Mouse (Mus musculus) neural tube, embryonic 15.5 days (tissue): ENCODE results near the gene Prkcb. TPM values are rescaled to one million over a fixed set of nuclear protein-coding genes. Genes with fewer than 3 reads are reported as not detected.

ENCODE experiments used
- ATAC-seq: fragments of 200-750 bp; cut with Nextera tagmentation; 2 replicates; pipeline ENCODE4 v1.8.0; 2017; ENCODE audit warnings: mild to moderate bottlenecking, moderate TSS enrichment, moderate library complexity; ENCODE audit not compliant: low FRiP score
- H3K27ac ChIP-seq: fragments of 300-500 bp; sonication (generic); replicated peaks from 2 replicates; pipeline ENCODE4 v1.5.1; 2015; ENCODE audit warnings: mild to moderate bottlenecking, inconsistent platforms
- H3K27me3 ChIP-seq: fragments of 300-500 bp; sonication (generic); replicated peaks from 2 replicates; pipeline ENCODE4 v1.6.1; 2015; ENCODE audit warnings: inconsistent platforms
- H3K36me3 ChIP-seq: fragments of 300-500 bp; sonication (generic); 2 replicates; pipeline ENCODE4 v1.6.1; 2015; ENCODE audit warnings: inconsistent platforms
- H3K4me1 ChIP-seq: fragments of 300-500 bp; sonication (generic); 2 replicates; pipeline ENCODE4 v1.6.1; 2015; ENCODE audit warnings: inconsistent platforms
- H3K4me2 ChIP-seq: fragments of 300-500 bp; sonication (generic); 2 replicates; pipeline ENCODE4 v1.6.1; 2015; ENCODE audit warnings: inconsistent platforms, mild to moderate bottlenecking, moderate library complexity
- H3K4me3 ChIP-seq: fragments of 300-500 bp; sonication (generic); replicated peaks from 2 replicates; pipeline ENCODE4 v1.5.1; 2015; ENCODE audit warnings: mild to moderate bottlenecking, inconsistent platforms
- H3K9ac ChIP-seq: fragments of 300-500 bp; sonication (generic); replicated peaks from 2 replicates; pipeline ENCODE4 v1.6.1; 2015; ENCODE audit warnings: mild to moderate bottlenecking, inconsistent platforms
- H3K9me3 ChIP-seq: fragments of 300-500 bp; sonication (generic); replicated peaks from 2 replicates; pipeline ENCODE4 v1.6.1; 2016; ENCODE audit warnings: inconsistent platforms
- WGBS: fragments of 180-500 bp; shearing (Covaris S2); methylation state at CpG from one replicate; pipeline ENCODE4 v1.1.7; 2015; ENCODE audit warnings: mixed read lengths; 5-methylcytosine and 5-hydroxymethylcytosine counted together
- polyA plus RNA-seq: library from polyadenylated mRNA; unstranded; fragments of >200 nt; fragmentation: Nextera tagmentation; extraction: Ambion mirVana; gene quantifications from 2 replicates; pipeline ENCODE4 v1.2.1, GENCODE M21; 2015

The Prkcb gene
- polyA plus RNA-seq, 1 experiment from 2014 or later: 150 TPM

GRCm38 (mm10) chr7:122328466-122328865, 39.9 kb downstream of the Prkcb start:
- H3K4me2 ChIP-seq: no peak overlapping the region
- H3K9ac ChIP-seq: no peak overlapping the region
- ATAC-seq: no peak
- 0 out of 2 replicates have a peak, but pooled peaks cover 7% of the 10 kb centered on the region for H3K4me1 ChIP-seq
- H3K4me3 ChIP-seq: no peak overlapping the region
- H3K36me3 ChIP-seq: no peaks in the 10 kb centered on the region
- H3K27ac ChIP-seq: no peak overlapping the region
- H3K27me3 ChIP-seq: no peaks in the 10 kb centered on the region
- 85% methylated on average over 5 of the region's 5 CpGs for WGBS
- H3K9me3 ChIP-seq: no peaks in the 10 kb centered on the region

GRCm38 (mm10) chr7:122329588-122329987, 41.0 kb downstream of the Prkcb start:
- ATAC-seq: no peak

GRCm38 (mm10) chr7:122333686-122334085, 45.1 kb downstream of the Prkcb start:
- no peaks in the 10 kb centered on the region for H3K9me3 ChIP-seq
- no peak overlapping the region for H3K27ac ChIP-seq
- no peak overlapping the region for H3K4me2 ChIP-seq
- ATAC-seq: no peak
- H3K36me3 ChIP-seq: no peaks in the 10 kb centered on the region
- 0 out of 2 replicates have a peak, but pooled peaks cover 15% of the 10 kb centered on the region for H3K4me1 ChIP-seq
- H3K9ac ChIP-seq: no peak overlapping the region
- no peaks in the 10 kb centered on the region for H3K27me3 ChIP-seq
- WGBS: 71% methylated on average over 7 of the region's 7 CpGs
- H3K4me3 ChIP-seq: no peak overlapping the region

More at GRCm38 (mm10) chr7:122329588-122329987, 41.0 kb downstream of the Prkcb start:
- no peak overlapping the region for H3K4me2 ChIP-seq
- H3K4me3 ChIP-seq: no peak overlapping the region
- H3K27ac ChIP-seq: no peak overlapping the region
- no peaks in the 10 kb centered on the region for H3K27me3 ChIP-seq
- no peaks in the 10 kb centered on the region for H3K9me3 ChIP-seq
- H3K9ac ChIP-seq: no peak overlapping the region
- H3K4me1 ChIP-seq: 0 out of 2 replicates have a peak, but pooled peaks cover 11% of the 10 kb centered on the region
- H3K36me3 ChIP-seq: no peaks in the 10 kb centered on the region
- 90% methylated on average over 4 of the region's 4 CpGs for WGBS

DNA sequence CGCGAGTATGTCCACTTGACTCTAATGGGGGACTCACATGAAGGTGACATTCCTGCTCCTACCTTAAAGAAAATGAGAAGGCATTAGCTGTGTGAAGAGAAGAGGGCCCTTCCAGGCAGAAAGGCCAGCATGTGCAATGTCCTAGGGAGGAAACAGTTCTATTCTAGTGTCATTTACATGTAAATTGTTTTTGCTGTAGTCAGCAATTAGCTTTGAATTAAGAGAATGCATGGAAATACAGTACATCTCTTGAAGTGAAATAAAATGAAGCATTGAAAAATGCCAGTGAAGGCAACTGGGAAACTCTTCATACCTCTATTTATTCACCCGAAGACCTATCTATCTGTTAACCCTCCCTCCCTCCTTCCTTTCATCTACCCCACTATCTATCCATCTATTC, 48.8 kb downstream of the Prkcb start:
- Histone ChIP-seq H3K4me2 (no peak overlapping the region), H3K9me3 (no peaks in the 10 kb centered on the region), H3K27ac (no peak overlapping the region), H3K4me3 (no peak overlapping the region), H3K27me3 (no peaks in the 10 kb centered on the region), H3K4me1 (peaks cover 13% of the 10 kb centered on the region; the same call in 1 of the 2 replicates), H3K36me3 (no peaks in the 10 kb centered on the region), H3K9ac (no peak overlapping the region)
- 89% methylated on average over 3 of the region's 3 CpGs for WGBS
- no peak for ATAC-seq

- peaks cover 15% of the 10 kb centered on the region; the same call in 1 of the 2 replicates for H3K4me1 ChIP-seq
- ATAC-seq: no peak
- no peak overlapping the region for H3K4me2 ChIP-seq
- H3K36me3 ChIP-seq: no peaks in the 10 kb centered on the region
- H3K4me3 ChIP-seq: no peak overlapping the region
- no peaks in the 10 kb centered on the region for H3K27me3 ChIP-seq
- no peak overlapping the region; the same call in 1 of the 2 replicates for H3K27ac ChIP-seq
- H3K9ac ChIP-seq: no peak overlapping the region
- H3K9me3 ChIP-seq: no peaks in the 10 kb centered on the region
- WGBS: 43% methylated on average over 3 of the region's 3 CpGs
These were observed 49.5 kb downstream of the Prkcb start for GRCm38 (mm10) chr7:122338055-122338454.

- ATAC-seq: no peak
- Histone ChIP-seq H3K36me3 (no peaks in the 10 kb centered on the region), H3K4me2 (no peak overlapping the region)
These were observed 50.9 kb downstream of the Prkcb start for GRCm38 (mm10) chr7:122339476-122339875.

GRCm38 (mm10) chr7:122341813-122342212, 53.3 kb downstream of the Prkcb start:
- Histone ChIP-seq H3K9me3 (no peaks in the 10 kb centered on the region), H3K4me3 (no peak overlapping the region), H3K4me2 (no peak overlapping the region), H3K9ac (no peak overlapping the region), H3K27ac (0 out of 2 replicates have a peak overlapping the region, but pooled peaks have one; percentile 14), H3K4me1 (peaks cover 21% of the 10 kb centered on the region), H3K27me3 (no peaks in the 10 kb centered on the region), H3K36me3 (no peaks in the 10 kb centered on the region)
- no peak for ATAC-seq
- 59% methylated on average over 3 of the region's 3 CpGs for WGBS

More at GRCm38 (mm10) chr7:122339476-122339875, 50.9 kb downstream of the Prkcb start:
- Histone ChIP-seq H3K4me3 (no peak overlapping the region), H3K9ac (no peak overlapping the region), H3K4me1 (peaks cover 11% of the 10 kb centered on the region), H3K27ac (no peak overlapping the region), H3K9me3 (no peaks in the 10 kb centered on the region), H3K27me3 (no peaks in the 10 kb centered on the region)
- 80% methylated on average over 2 of the region's 2 CpGs for WGBS

- H3K9me3 ChIP-seq: no peaks in the 10 kb centered on the region
- H3K4me3 ChIP-seq: no peak overlapping the region
- H3K27ac ChIP-seq: no peak overlapping the region
- no peaks in the 10 kb centered on the region for H3K27me3 ChIP-seq
- no peaks in the 10 kb centered on the region for H3K36me3 ChIP-seq
- H3K9ac ChIP-seq: no peak overlapping the region
- ATAC-seq: no peak
- H3K4me2 ChIP-seq: no peak overlapping the region
- 81% methylated on average over 7 of the region's 7 CpGs for WGBS
- H3K4me1 ChIP-seq: peaks cover 31% of the 10 kb centered on the region
These were observed 56.1 kb downstream of the Prkcb start for GRCm38 (mm10) chr7:122344656-122345055.

- H3K27me3 ChIP-seq: no peaks in the 10 kb centered on the region
- H3K36me3 ChIP-seq: no peaks in the 10 kb centered on the region
- no peaks in the 10 kb centered on the region for H3K9me3 ChIP-seq
- no peak overlapping the region; the same call in 1 of the 2 replicates for H3K27ac ChIP-seq
- no peak for ATAC-seq
- H3K9ac ChIP-seq: 0 out of 2 replicates have a peak overlapping the region, but pooled peaks have one; percentile 7
- 55% methylated on average over 14 of the region's 14 CpGs for WGBS
- no peak overlapping the region for H3K4me3 ChIP-seq
- no peak overlapping the region for H3K4me2 ChIP-seq
- H3K4me1 ChIP-seq: peaks cover 31% of the 10 kb centered on the region
These were observed 58.0 kb downstream of the Prkcb start for GRCm38 (mm10) chr7:122346251-122347242.

DNA sequence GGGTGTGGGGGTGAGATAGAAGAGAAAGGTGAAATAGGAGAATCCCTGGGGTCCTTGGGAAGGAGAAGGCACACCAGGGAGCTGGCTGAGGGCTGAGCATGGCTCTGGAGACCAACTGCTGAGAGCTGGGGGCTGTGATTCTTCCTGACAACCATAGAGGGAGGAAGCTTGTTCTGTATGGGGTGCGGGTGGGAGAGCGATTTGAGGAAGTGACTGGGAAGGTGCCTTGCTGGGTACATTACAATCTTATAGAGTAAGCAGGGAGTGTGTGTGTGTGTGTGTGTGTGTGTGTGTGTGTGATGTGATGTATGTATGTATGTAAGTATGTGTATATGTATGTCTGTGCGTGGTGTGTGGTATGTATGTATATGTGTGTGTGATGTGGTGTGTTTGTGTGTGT, 58.9 kb downstream of the Prkcb start:
- H3K4me1 ChIP-seq: peaks cover 27% of the 10 kb centered on the region
- ATAC-seq: no peak
- no peak overlapping the region for H3K4me2 ChIP-seq
- H3K27me3 ChIP-seq: no peaks in the 10 kb centered on the region
- WGBS: 79% methylated on average over 3 of the region's 3 CpGs
- no peaks in the 10 kb centered on the region for H3K9me3 ChIP-seq
- no peak overlapping the region for H3K27ac ChIP-seq
- H3K4me3 ChIP-seq: no peak overlapping the region
- H3K9ac ChIP-seq: no peak overlapping the region
- no peaks in the 10 kb centered on the region for H3K36me3 ChIP-seq

DNA sequence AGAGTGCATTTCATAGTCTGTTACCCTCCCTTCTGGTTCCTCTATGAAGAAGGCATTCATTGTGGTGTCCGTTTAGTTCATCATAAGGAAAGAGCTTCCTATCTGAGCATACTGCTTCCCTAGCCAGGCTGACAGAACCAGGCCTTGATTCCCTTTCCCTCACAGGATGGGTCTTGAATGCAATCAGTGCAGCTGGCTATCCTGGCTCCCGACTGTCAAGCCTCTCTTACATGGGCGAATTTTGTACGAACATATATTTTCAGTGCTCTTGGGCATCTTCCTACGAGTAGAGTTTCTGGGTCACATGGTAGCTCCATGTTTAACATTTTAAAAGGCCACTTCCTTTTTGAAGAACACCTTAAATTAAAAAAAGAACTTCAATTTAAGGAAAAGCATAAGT, 61.4 kb downstream of the Prkcb start:
- H3K27me3 ChIP-seq: no peaks in the 10 kb centered on the region
- H3K9ac ChIP-seq: no peak overlapping the region
- H3K4me3 ChIP-seq: no peak overlapping the region
- H3K9me3 ChIP-seq: no peaks in the 10 kb centered on the region
- no peak for ATAC-seq
- H3K4me1 ChIP-seq: peaks cover 31% of the 10 kb centered on the region
- 86% methylated on average over 5 of the region's 5 CpGs for WGBS
- H3K36me3 ChIP-seq: no peaks in the 10 kb centered on the region
- no peak overlapping the region for H3K27ac ChIP-seq
- H3K4me2 ChIP-seq: no peak overlapping the region

- H3K4me2 ChIP-seq: no peak overlapping the region
- no peaks in the 10 kb centered on the region for H3K9me3 ChIP-seq
- no peaks in the 10 kb centered on the region for H3K36me3 ChIP-seq
- no peak overlapping the region for H3K27ac ChIP-seq
- no peaks in the 10 kb centered on the region for H3K27me3 ChIP-seq
- H3K4me3 ChIP-seq: no peak overlapping the region
- 74% methylated on average over 2 of the region's 2 CpGs for WGBS
- no peak for ATAC-seq
- H3K9ac ChIP-seq: no peak overlapping the region
- peaks cover 31% of the 10 kb centered on the region for H3K4me1 ChIP-seq
These were observed 62.2 kb downstream of the Prkcb start for GRCm38 (mm10) chr7:122350741-122351140.
